Mouse (Mus musculus) ES-CJ7 (cell line): ENCODE data around the gene C1qtnf4.
"Not testable (repeated sequence)": the region's sequence is repeated elsewhere in the genome, so short reads cannot be mapped to it uniquely, and the experiment has no call there.

Experiments
- DNase-seq: peaks from one replicate; pipeline ENCODE4 v3.0.0; 2011; ENCODE audit warnings: low read depth, low spot score

C1qtnf4 gene

DNA sequence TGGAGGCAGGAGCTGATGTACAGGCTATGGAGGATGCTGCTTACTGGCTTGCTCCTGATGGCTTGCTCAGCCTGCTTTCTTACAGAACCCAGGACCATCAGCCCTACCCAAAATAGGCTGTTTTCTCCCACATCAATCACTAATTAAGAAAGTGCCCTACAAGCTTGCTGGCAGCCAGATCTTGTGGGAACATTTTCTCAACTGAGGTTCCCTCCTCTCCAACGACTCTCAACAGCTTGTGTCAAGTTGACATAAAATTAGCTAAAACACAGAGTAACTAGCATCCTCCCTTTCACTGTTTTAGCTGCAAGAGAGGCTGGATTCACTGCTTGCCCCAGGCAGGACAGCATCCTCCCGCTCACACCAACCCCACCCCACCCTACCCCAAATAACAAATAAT lies 3.8 kb upstream of the C1qtnf4 start:
- no peak for DNase-seq

DNA sequence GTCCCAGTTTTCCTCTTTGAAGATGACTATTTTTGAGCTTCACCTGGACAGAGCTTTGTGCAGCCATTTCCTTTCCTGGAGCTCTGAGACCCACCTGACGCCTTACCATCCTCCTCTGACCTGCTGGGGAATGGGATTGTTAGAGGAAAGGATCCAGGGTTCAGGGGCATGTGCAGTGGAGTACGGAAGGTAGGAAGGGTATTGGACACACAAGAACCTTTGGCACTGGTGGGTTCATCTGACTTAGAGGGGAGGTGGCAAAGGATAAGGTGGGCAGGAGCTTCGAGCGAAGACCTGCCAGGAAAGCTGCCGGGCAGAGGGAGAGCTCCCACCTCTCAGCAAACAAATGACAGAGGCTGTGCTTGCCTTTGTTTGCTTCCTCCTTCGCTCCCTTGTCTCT lies 776 bp downstream of the C1qtnf4 start:
- DNase-seq, result no peak

DNA sequence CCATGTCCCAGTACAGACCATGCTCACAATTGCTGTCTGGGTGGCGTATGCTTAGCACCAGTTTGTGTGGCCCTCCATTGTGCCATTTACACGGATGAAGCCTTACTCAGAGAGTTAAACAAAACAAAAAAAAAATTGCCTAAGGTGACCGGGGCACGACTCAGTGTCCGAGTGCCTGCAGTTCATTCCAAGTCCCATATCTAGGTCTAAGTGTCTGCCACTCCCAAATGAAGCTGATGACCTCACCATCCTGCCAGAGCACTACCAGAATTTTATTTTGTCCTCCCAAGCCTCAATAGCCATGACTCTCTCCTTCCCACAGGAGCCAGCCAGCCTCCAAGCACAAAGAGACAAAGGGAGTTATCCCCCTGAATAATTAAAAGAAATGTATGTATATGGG lies 2.0 kb downstream of the C1qtnf4 start:
- no peak for DNase-seq

- peak; percentile 58 for DNase-seq
Observed at GRCm38 (mm10) chr2:90889550-90890548, 4.2 kb downstream of the C1qtnf4 start.

- no peak for DNase-seq
Observed at GRCm38 (mm10) chr2:90893673-90894298, 8.1 kb downstream of the C1qtnf4 start.

GRCm38 (mm10) chr2:90894299-90894677 lies 8.6 kb downstream of the C1qtnf4 start:
- DNase-seq, result not testable (repeated sequence)

DNA sequence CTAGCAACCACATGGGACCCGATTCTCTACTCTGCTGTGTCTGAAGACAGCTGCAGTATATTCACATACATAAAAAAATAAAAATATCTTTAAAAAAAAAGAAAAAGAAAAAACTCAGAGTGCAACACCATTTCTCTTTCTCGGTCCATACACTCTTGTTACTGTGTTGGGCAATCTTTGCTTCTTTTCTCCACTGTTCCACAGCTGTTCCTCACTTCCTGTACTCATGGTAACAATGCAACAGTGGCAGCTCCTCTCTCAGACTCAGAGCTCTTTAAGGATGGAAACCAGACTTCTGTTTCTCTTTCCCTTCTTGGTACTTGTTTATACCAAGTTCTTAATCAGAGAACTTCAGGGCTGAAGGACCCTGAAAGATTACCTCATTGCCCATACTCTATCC lies 17.7 kb downstream of the C1qtnf4 start:
- no peak for DNase-seq

DNA sequence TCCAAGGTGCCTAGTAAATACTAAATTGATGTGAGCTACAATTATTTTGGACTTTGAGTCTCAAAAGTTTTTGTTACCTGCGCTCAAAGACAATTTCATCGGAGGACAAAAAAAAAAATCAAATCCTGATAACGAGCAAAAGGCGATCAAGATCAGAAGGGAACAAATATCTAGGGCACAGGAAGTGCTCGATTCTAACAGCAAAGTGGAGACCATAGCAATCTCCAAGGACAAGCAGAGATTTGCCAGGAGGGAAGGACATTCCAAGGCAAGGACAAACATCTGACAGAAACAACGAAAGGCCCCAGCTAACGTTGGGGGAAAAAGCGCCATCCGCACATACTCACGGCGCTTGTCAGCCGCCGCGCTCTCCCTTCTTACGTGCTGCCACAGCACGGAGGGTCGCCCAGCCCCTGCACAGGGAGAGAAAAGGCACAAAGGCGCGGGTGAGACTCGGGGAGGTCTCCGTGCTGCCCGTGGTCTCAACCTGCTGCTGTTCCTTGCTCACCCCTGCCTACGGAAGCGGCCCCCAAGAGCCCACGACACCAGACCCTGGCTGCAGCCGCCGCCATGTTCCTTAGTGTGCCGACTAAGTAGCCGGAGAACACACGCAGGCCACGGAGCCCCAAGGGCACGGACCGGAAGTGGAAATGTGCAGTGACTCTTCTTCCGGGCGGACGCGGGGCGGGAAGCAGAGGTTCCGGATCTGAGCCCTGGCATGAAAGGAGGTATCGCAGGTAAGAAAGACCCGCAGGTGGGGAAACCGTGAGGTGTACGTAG lies 18.6 kb downstream of the C1qtnf4 start, which contains the start of the genes Kbtbd4 and Ndufs3:
TSS of gene Kbtbd4 (plus strand) at position 665 of the 780 bp plus-strand sequence.
TSS of gene Ndufs3 (minus strand) at position 752 of the 780 bp plus-strand sequence.
- peak; percentile 95 for DNase-seq

GRCm38 (mm10) chr2:90904856-90905224 lies 19.2 kb downstream of the C1qtnf4 start:
- DNase-seq, result no peak

GRCm38 (mm10) chr2:90906721-90907120 lies 21.1 kb downstream of the C1qtnf4 start:
- DNase-seq, result no peak

GRCm38 (mm10) chr2:90910861-90911260 lies 25.2 kb downstream of the C1qtnf4 start:
- no peak for DNase-seq

DNA sequence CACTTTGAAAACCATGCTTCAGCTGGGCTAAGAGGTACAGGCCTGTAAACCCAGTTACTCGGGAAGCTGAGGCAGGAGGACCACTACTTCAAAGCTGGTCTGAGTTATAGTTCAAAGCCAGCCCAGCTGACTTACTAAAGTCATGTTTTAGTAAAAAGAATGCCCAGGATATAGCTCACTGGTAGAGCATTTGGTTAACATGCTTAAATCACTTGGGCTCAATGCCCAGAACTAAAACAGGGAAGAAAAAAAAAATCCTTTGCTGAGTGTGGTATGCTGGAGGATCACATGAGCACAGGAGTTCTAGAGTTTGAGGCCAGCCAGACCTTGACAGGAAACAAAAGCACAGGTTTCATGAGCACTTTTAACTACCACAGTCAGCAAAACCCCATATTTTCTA lies 26.0 kb downstream of the C1qtnf4 start:
- no peak for DNase-seq

DNA sequence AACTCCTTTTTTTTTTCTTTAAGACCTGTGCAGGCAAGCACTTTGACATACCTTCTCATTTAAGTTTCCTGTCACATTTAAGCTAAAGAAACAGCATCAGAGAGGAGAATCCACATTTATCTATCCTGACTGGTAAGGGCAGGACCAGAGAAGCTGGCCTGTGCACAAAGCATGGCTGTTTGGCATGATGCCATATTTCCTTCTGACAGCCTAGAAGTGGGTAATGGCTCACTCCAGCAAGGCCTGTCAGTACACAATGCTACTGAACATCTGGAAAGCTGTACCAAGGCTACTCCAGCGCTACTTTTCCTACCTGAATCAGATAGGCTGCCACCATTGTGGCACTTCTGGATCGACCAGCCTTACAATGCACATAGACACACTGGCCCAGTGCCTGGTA lies 28.0 kb downstream of the C1qtnf4 start:
- no peak for DNase-seq

DNA sequence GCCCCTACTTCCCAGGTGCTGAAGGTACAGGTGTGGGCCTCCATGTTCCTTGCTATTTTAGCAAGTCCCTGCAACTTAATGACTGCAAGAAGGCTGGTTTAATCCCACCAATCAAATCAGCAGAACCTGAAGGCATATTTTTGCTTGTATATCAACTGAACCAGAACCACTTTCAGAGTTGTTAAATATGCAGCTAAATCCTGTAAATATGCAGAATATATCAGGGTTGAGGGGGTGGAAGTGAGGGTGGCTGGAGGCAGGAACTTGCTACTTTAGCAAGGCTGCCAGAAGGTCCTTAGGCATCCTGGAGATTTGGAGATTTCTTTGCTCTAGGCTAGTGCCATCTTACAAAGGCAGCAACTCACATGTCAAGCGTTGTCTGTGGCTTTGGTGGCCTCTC lies 29.9 kb downstream of the C1qtnf4 start:
- DNase-seq, result no peak

- peak; percentile 40 for DNase-seq
Observed at GRCm38 (mm10) chr2:90916560-90917232, 31.0 kb downstream of the C1qtnf4 start.

- peak; percentile 46 for DNase-seq
Observed at GRCm38 (mm10) chr2:90917233-90917998, 31.8 kb downstream of the C1qtnf4 start.

GRCm38 (mm10) chr2:90917999-90918698 lies 32.5 kb downstream of the C1qtnf4 start:
- peak; percentile 57 for DNase-seq

DNA sequence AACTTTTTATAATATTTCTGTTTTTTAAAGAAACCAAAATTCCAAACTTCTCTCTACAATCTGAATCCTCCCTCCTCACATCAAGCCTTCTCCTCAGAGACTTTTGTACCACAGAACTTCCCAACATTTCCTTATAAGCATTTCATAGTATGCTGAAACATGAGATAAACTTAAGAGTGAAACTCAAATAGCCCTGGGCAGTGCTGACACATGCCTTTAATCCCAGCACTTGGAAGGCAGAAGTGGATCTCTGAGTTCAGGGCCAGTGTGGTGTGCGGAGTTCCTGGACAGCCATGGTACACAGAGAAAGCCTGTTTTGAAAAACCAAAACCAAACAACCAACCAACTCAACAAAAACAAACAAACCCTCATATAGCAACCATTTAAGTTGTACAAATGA lies 35.5 kb downstream of the C1qtnf4 start:
- DNase-seq, result no peak

GRCm38 (mm10) chr2:90922636-90923035 lies 37.0 kb downstream of the C1qtnf4 start:
- DNase-seq, result no peak

GRCm38 (mm10) chr2:90928566-90928965 lies 42.9 kb downstream of the C1qtnf4 start:
- DNase-seq, result no peak
